Mouse (Mus musculus) hindbrain, embryonic 14.5 days (tissue): Measurements from ENCODE around the gene Tmem143. TPM values are rescaled to one million over a fixed set of nuclear protein-coding genes. Genes with fewer than 3 reads are reported as not detected.

Experiments
- ATAC-seq: fragments of 200-750 bp; cut with Nextera tagmentation; 2 replicates; pipeline ENCODE4 v1.8.0; 2017; ENCODE audit warnings: moderate number of reproducible peaks, mild to moderate bottlenecking, moderate TSS enrichment, moderate library complexity; ENCODE audit not compliant: low FRiP score
- DNase-seq: peaks from one replicate; pipeline ENCODE4 v3.0.0-alpha.2; 2015; ENCODE audit warnings: low spot score
- H3K27ac ChIP-seq: fragments of 300-500 bp; sonication (generic); 2 replicates; pipeline ENCODE4 v1.5.1; 2014; ENCODE audit warnings: mild to moderate bottlenecking, moderate library complexity
- H3K27me3 ChIP-seq: fragments of 300-500 bp; sonication (generic); 2 replicates; pipeline ENCODE4 v1.6.1; 2014; ENCODE audit warnings: mild to moderate bottlenecking, low read length, mixed read lengths; ENCODE audit not compliant: control insufficient read depth, insufficient read depth
- H3K36me3 ChIP-seq: fragments of 300-500 bp; sonication (generic); replicated peaks from 2 replicates; pipeline ENCODE4 v1.6.1; 2014; ENCODE audit not compliant: control insufficient read depth, insufficient read depth
- H3K4me1 ChIP-seq: fragments of 300-500 bp; sonication (generic); replicated peaks from 2 replicates; pipeline ENCODE4 v1.6.1; 2014; ENCODE audit warnings: antibody characterized with exemption, low read length, mixed read lengths; ENCODE audit not compliant: control insufficient read depth, insufficient read depth
- H3K4me2 ChIP-seq: fragments of 300-500 bp; sonication (generic); replicated peaks from 2 replicates; pipeline ENCODE4 v1.6.1; 2014; ENCODE audit warnings: mild to moderate bottlenecking, moderate library complexity
- H3K4me3 ChIP-seq: fragments of 300-500 bp; sonication (generic); replicated peaks from 2 replicates; pipeline ENCODE4 v1.5.1; 2014; ENCODE audit warnings: mild to moderate bottlenecking, low read length
- H3K9ac ChIP-seq: fragments of 300-500 bp; sonication (generic); 2 replicates; pipeline ENCODE4 v1.6.1; 2014
- H3K9me3 ChIP-seq: fragments of 300-500 bp; sonication (generic); 2 replicates; pipeline ENCODE4 v1.6.1; 2016; ENCODE audit warnings: low read length; ENCODE audit not compliant: control insufficient read depth
- WGBS: fragments of 180-500 bp; shearing (Covaris S2); extraction: QIAGEN DNeasy Blood & Tissue Kit; methylation state at CpG from one replicate; pipeline ENCODE4 v1.1.7; 2014; 5-methylcytosine and 5-hydroxymethylcytosine counted together
- polyA plus RNA-seq: library from polyadenylated mRNA; unstranded; fragments of >200 nt; fragmentation: Nextera tagmentation; extraction: Ambion mirVana; gene quantifications from 2 replicates; pipeline ENCODE4 v1.2.1, GENCODE M21; 2014

Tmem143 gene
- polyA plus RNA-seq, 1 experiment from 2014 or later, result 5.6 TPM

- DNase-seq (no peak), ATAC-seq (no peak)
- Histone ChIP-seq H3K27ac (no peak overlapping the region), H3K27me3 (no peaks in the 10 kb centered on the region), H3K9me3 (no peaks in the 10 kb centered on the region), H3K36me3 (no peaks in the 10 kb centered on the region), H3K4me3 (no peak overlapping the region), H3K4me2 (no peak overlapping the region), H3K9ac (no peak overlapping the region), H3K4me1 (peaks cover 24% of the 10 kb centered on the region)
- 69% methylated on average over 14 of the region's 14 CpGs for WGBS
Observed at GRCm38 (mm10) chr7:45919083-45919671, 22.4 kb downstream of the Tmem143 start.

GRCm38 (mm10) chr7:45919761-45920160 lies 23.0 kb downstream of the Tmem143 start:
- Histone ChIP-seq H3K4me2 (peak overlapping the region; percentile 28; the same call in 1 of the 2 replicates), H3K9ac (no peak overlapping the region)

GRCm38 (mm10) chr7:45920583-45921241 lies 24.0 kb downstream of the Tmem143 start:
- peaks cover 24% of the 10 kb centered on the region for H3K4me1 ChIP-seq
- DNase-seq (no peak), ATAC-seq (no peak)
- H3K27me3 ChIP-seq, result no peaks in the 10 kb centered on the region
- H3K27ac ChIP-seq, result no peak overlapping the region
- no peaks in the 10 kb centered on the region for H3K36me3 ChIP-seq
- H3K9ac ChIP-seq, result peak overlapping the region; percentile 28
- H3K4me3 ChIP-seq, result peak overlapping the region; percentile 13; the same call in 1 of the 2 replicates
- peak overlapping the region; percentile 28; the same call in 1 of the 2 replicates for H3K4me2 ChIP-seq
- no peaks in the 10 kb centered on the region for H3K9me3 ChIP-seq
- 47% methylated on average over 9 of the region's 9 CpGs for WGBS

More at GRCm38 (mm10) chr7:45919761-45920160, 23.0 kb downstream of the Tmem143 start:
- no peak overlapping the region for H3K27ac ChIP-seq
- 78% methylated on average over 4 of the region's 4 CpGs for WGBS
- no peak for DNase-seq
- H3K27me3 ChIP-seq, result no peaks in the 10 kb centered on the region
- peaks cover 24% of the 10 kb centered on the region for H3K4me1 ChIP-seq
- no peak overlapping the region for H3K4me3 ChIP-seq
- no peaks in the 10 kb centered on the region for H3K36me3 ChIP-seq
- ATAC-seq, result no peak
- no peaks in the 10 kb centered on the region for H3K9me3 ChIP-seq

- peak within 1 kb of the TSS; percentile 28 for H3K9ac ChIP-seq
- no peak for DNase-seq
- H3K4me1 ChIP-seq, result peaks cover 19% of the 10 kb centered on the region
- 0 out of 2 replicates have a peak within 1 kb of the TSS, but pooled peaks have one; percentile 78 for H3K27ac ChIP-seq
- peak within 1 kb of the TSS; percentile 13; the same call in 1 of the 2 replicates for H3K4me3 ChIP-seq
- H3K36me3 ChIP-seq, result no peaks in the 10 kb centered on the region
- no peaks in the 10 kb centered on the region for H3K27me3 ChIP-seq
- no peak for ATAC-seq
- peak within 1 kb of the TSS; percentile 28; the same call in 1 of the 2 replicates for H3K4me2 ChIP-seq
- 53% methylated on average over 9 of the region's 9 CpGs for WGBS
- H3K9me3 ChIP-seq, result no peaks in the 10 kb centered on the region
Observed at GRCm38 (mm10) chr7:45921242-45921621, 24.5 kb downstream of the Tmem143 start, which contains the start of gene Emp3. TSS of gene Emp3 (minus strand) at chr7:45921404.

- H3K4me2 ChIP-seq, result peak overlapping the region; percentile 62
- peaks cover 10% of the 10 kb centered on the region for H3K4me1 ChIP-seq
- H3K9ac ChIP-seq, result peak overlapping the region; percentile 50; the same call in 1 of the 2 replicates
- no peak overlapping the region for H3K4me3 ChIP-seq
- 86% methylated on average over 12 of the region's 12 CpGs for WGBS
- no peaks in the 10 kb centered on the region for H3K27me3 ChIP-seq
- no peak for ATAC-seq
- no peak for DNase-seq
- H3K9me3 ChIP-seq, result no peaks in the 10 kb centered on the region
- 0 out of 2 replicates have a peak overlapping the region, but pooled peaks have one; percentile 78 for H3K27ac ChIP-seq
- H3K36me3 ChIP-seq, result no peaks in the 10 kb centered on the region
Observed at GRCm38 (mm10) chr7:45921950-45922600, 25.3 kb downstream of the Tmem143 start.

GRCm38 (mm10) chr7:45922928-45923761 lies 26.4 kb downstream of the Tmem143 start:
- Histone ChIP-seq H3K4me3 (peak overlapping the region; percentile 41), H3K4me2 (peak overlapping the region; percentile 62), H3K4me1 (0 out of 2 replicates have a peak, but pooled peaks cover 5% of the 10 kb centered on the region), H3K27ac (peak overlapping the region; percentile 78), H3K9ac (peak overlapping the region; percentile 50), H3K36me3 (no peaks in the 10 kb centered on the region), H3K9me3 (no peaks in the 10 kb centered on the region), H3K27me3 (peaks cover 3% of the 10 kb centered on the region; the same call in 1 of the 2 replicates)
- under 1% methylated on average over 37 of the region's 37 CpGs for WGBS
- DNase-seq (peak; percentile 94), ATAC-seq (peak; percentile 88)

GRCm38 (mm10) chr7:45923762-45924428 lies 27.2 kb downstream of the Tmem143 start, which contains the start of gene Ccdc114:
TSS of gene Ccdc114 (plus strand) at chr7:45924072.
- H3K9me3 ChIP-seq, result no peaks in the 10 kb centered on the region
- H3K4me2 ChIP-seq, result peak within 1 kb of the TSS; percentile 62
- 5% methylated on average over 24 of the region's 24 CpGs for WGBS
- H3K4me3 ChIP-seq, result peak within 1 kb of the TSS; percentile 41
- H3K27me3 ChIP-seq, result peaks cover 6% of the 10 kb centered on the region; the same call in 1 of the 2 replicates
- ATAC-seq, result peak; percentile 35
- H3K27ac ChIP-seq, result peak within 1 kb of the TSS; percentile 78
- peak within 1 kb of the TSS; percentile 50 for H3K9ac ChIP-seq
- no peak for DNase-seq
- H3K36me3 ChIP-seq, result no peaks in the 10 kb centered on the region
- H3K4me1 ChIP-seq, result 0 out of 2 replicates have a peak, but pooled peaks cover 5% of the 10 kb centered on the region

GRCm38 (mm10) chr7:45924429-45924816 lies 27.7 kb downstream of the Tmem143 start:
- Histone ChIP-seq H3K9ac (0 out of 2 replicates have a peak overlapping the region, but pooled peaks have one; percentile 6), H3K27me3 (peaks cover 11% of the 10 kb centered on the region), H3K4me3 (peak overlapping the region; percentile 41), H3K4me2 (peak overlapping the region; percentile 62), H3K27ac (no peak overlapping the region), H3K9me3 (no peaks in the 10 kb centered on the region), H3K36me3 (no peaks in the 10 kb centered on the region), H3K4me1 (0 out of 2 replicates have a peak, but pooled peaks cover 5% of the 10 kb centered on the region)
- 10% methylated on average over 14 of the region's 14 CpGs for WGBS
- DNase-seq, result no peak
- no peak for ATAC-seq
